In genomic region chr14:103877117-103877516, GRCm38 (mm10) we compare ENCODE assay signal across 35 mouse cellular contexts. TPM values are rescaled to one million over a fixed set of nuclear protein-coding genes. Genes with fewer than 3 reads are reported as not detected.
"Had no signal": no experiment of that assay in that cellular context is flagged by ENCODE, and none has a peak within 500 bp of the region (broad histone marks: within the 10 kb centered on the region; RNA-seq: fewer than 3 reads in every experiment).

No protein-coding gene starts in this region.

- H3K36me3 ChIP-seq: heart, embryonic 10.5 days; heart, embryonic 12.5 days; heart, embryonic 13.5 days; heart, embryonic 15.5 days; hindbrain, embryonic 10.5 days; hindbrain, embryonic 12.5 days; hindbrain, embryonic 13.5 days; hindbrain, embryonic 15.5 days; intestine, embryonic 15.5 days; kidney, embryonic 15.5 days had no signal

- ATAC-seq: hindbrain, embryonic 16.5 days; hindbrain, postnatal 0 days; inflammation-experienced regulatory T-cells, adult 6 months; intestine, embryonic 15.5 days; intestine, embryonic 16.5 days; intestine, postnatal 0 days had no signal

- H3K9me3 ChIP-seq: heart, embryonic 10.5 days; heart, embryonic 12.5 days; heart, embryonic 13.5 days; heart, embryonic 15.5 days; hindbrain, embryonic 10.5 days; hindbrain, embryonic 12.5 days; hindbrain, embryonic 13.5 days; hindbrain, embryonic 15.5 days; intestine, embryonic 15.5 days; kidney, embryonic 15.5 days had no signal

- DNase-seq: heart, adult 2 months; heart, postnatal 10 days; heart, postnatal 14 days; heart, postnatal 36 days; heart, postnatal 4 days; kidney, adult 11 months; kidney, adult 18-20 months; kidney, adult 2 months; kidney, adult 8-10 months; kidney, adult 9 months; kidney, postnatal 10 days; kidney, postnatal 14 days; kidney, postnatal 25 days; kidney, postnatal 36 days; kidney, postnatal 4 days; layer of hippocampus, adult 9-11 months had no signal

- H3K4me1 ChIP-seq: heart, embryonic 10.5 days; heart, embryonic 12.5 days; heart, embryonic 13.5 days; heart, embryonic 15.5 days; hindbrain, embryonic 10.5 days; hindbrain, embryonic 12.5 days; hindbrain, embryonic 13.5 days; hindbrain, embryonic 15.5 days; intestine, embryonic 15.5 days; kidney, embryonic 15.5 days had no signal

- H3K4me3 ChIP-seq: heart, adult 2 months; heart, embryonic 10.5 days; heart, embryonic 12.5 days; heart, embryonic 13.5 days; heart, embryonic 15.5 days; hindbrain, embryonic 10.5 days; hindbrain, embryonic 12.5 days; hindbrain, embryonic 13.5 days; hindbrain, embryonic 15.5 days; intestine, embryonic 15.5 days; kidney, embryonic 15.5 days; layer of hippocampus, adult 2 months had no signal

- H3K9ac ChIP-seq: heart, embryonic 12.5 days; heart, embryonic 13.5 days; heart, embryonic 15.5 days; hindbrain, embryonic 12.5 days; hindbrain, embryonic 13.5 days; hindbrain, embryonic 14.5 days; hindbrain, embryonic 15.5 days; intestine, embryonic 15.5 days; kidney, embryonic 15.5 days had no signal

- H3K27ac ChIP-seq: heart, adult 2 months; heart, embryonic 10.5 days; heart, embryonic 13.5 days; heart, embryonic 15.5 days; hindbrain, embryonic 10.5 days; hindbrain, embryonic 12.5 days; hindbrain, embryonic 13.5 days; hindbrain, embryonic 14.5 days; hindbrain, embryonic 15.5 days; hindbrain, postnatal 0 days; intestine, embryonic 15.5 days; kidney, embryonic 15.5 days; kidney, postnatal 0 days; layer of hippocampus, adult 2 months had no signal

- H3K27me3 ChIP-seq: heart, embryonic 12.5 days; heart, embryonic 13.5 days; heart, embryonic 15.5 days; hindbrain, embryonic 12.5 days; hindbrain, embryonic 13.5 days; hindbrain, embryonic 15.5 days; intestine, embryonic 15.5 days; kidney, embryonic 15.5 days had no signal

- H3K4me2 ChIP-seq: heart, embryonic 11.5 days; heart, embryonic 12.5 days; heart, embryonic 13.5 days; heart, embryonic 15.5 days; hindbrain, embryonic 12.5 days; hindbrain, embryonic 13.5 days; hindbrain, embryonic 14.5 days; hindbrain, embryonic 15.5 days; intestine, embryonic 15.5 days; kidney, embryonic 15.5 days had no signal

RNA-seq across cellular contexts. Expression of gene Ednrb, which starts 32.9 kb away (rescaled TPM):
- polyA plus RNA-seq: inflammation-experienced regulatory T-cells, adult 6 months had no signal
